Mouse (Mus musculus) ovary, adult 18-20 months (tissue): ENCODE measurements around the gene Cstad.

Source experiments
- DNase-seq: peaks from one replicate; pipeline ENCODE4 v3.0.0; 2022; ENCODE audit warnings: low spot score, mixed read lengths

Cstad gene

DNA sequence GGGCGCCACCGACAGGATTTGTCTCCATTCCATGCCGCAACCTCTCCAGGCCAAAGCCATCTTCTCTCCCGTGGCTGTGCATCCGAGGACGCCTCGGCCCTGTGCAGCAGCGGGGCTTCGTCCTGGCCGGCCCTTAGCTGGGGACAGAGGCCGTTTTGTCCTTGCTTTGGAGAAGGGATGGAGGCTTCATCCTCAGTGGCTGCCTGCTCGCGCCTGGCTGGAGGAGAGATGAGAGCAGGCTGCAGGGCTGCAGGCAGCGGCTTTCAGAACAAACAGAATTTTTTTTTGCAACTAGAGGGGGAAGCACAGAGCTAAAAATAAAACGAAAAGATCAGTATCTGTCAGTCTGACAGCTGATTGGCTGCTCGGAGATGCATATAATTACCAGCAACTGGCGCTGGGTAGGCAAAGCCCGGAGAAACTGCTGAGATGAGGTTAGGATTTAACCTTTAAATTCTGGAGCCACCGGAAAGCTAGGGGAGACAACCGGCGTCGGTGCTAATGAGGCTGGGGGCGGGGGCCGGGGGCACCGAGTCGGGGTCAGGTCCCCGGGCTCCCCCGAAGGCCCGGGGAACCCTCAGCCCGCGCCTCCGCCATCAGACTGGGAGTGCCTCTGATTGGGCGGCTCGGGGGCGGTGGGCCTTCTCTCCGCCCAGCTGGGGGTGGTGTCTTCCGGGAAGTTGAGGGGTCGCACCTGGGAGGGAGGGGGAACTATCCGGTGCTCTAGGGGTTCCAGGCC, at the start of gene Cstad:
Gene Cstad, plus strand, starts transcription at position 400 of the 739 bp plus-strand sequence.
- DNase-seq, result peak; percentile 53

DNA sequence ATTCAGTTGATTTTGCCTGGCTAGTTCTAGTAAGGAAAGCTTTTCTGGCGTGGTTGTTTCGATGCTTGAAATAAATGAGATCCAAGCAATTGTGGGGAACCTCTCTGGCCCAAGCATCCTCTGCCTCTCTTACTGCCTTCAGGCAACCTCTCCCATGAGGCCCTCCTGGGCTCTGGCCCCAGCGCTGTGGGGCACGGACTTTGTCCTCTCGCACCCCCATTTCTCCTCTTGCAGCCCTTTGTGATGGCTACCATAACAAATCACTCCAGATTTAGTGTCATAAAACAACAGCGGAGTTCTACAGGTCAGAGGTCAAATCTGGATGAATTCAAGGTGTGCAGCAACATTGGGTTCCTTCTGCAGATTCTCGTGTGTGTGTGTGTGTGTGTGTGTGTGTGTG, 49.1 kb upstream of the Cstad start:
- DNase-seq, result no peak

DNA sequence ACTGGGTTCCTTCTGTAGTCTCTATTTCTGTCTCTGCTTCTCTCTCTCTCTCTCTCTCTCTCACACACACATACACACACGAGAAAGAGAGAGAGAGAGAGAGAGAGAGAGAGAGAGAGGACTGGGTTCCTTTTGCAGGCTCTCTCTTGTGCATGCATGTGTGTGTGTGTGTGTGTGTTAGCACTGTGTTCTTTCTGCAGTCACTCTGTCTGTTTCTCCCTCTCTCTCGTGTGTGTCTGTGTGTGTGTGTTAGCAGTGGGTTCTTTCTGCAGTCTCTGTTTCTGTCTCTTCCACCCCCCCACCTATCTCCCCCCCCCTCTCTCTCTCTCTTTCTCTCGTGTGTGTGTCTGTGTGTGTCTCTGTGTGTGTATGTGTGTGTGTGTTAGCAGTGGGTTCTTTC, 48.6 kb upstream of the Cstad start:
- no peak for DNase-seq

DNA sequence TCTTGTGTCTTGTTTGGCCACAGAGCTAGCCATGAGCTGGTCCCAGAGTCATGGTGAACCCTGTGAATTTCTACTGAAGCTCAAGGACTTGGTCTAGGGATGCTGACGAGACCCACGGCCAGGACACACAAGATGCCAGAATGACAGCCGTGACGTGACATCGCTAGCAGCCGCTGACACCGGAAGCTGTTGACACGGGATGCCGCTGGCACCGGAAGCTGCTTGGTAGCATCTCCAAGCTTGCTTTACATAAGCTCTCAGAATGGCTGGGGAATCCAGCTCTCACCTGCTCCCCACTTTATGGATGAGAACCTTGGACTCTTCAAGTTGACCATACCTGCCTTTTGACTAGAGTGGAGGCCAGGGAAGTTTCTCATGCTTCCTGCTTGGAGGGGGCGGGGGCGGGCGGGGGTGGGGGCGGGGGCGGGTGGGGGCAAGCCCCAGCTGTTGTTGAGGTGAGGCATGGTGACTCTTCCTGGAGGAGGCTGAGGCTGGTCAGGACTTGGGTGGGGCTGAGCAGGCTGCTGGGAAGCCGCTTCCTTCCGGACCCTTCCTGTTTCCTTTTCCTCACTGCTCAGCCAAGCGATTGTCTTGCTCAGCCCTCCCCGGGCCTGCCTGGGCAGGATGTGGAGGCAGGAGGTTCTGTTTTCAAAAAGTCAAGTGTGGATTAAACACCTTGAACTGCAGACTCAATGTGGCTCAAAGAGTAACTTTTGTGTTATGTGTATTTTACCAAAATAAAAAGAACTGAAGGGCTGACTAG, 47.2 kb upstream of the Cstad start:
- no peak for DNase-seq

DNA sequence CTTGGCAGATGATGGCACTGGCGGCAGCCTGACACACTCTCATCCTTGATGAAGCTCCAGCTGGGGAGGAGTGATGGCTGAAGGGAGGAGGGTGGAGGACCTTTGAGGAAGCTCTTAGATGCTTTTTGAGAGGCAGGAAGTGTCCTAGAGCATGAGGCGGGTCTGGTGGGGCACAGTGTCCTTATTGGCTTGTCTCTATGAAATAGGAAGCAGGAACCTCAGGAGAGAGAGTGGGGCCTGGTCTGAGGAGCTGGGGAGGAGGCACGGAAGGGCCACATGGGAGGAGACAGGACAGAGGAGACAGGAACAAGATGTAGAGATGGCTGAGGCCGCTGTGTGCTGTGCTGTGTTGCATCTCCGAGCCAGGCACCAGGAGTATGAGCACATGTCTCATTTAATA, 43.3 kb upstream of the Cstad start:
- no peak for DNase-seq

DNA sequence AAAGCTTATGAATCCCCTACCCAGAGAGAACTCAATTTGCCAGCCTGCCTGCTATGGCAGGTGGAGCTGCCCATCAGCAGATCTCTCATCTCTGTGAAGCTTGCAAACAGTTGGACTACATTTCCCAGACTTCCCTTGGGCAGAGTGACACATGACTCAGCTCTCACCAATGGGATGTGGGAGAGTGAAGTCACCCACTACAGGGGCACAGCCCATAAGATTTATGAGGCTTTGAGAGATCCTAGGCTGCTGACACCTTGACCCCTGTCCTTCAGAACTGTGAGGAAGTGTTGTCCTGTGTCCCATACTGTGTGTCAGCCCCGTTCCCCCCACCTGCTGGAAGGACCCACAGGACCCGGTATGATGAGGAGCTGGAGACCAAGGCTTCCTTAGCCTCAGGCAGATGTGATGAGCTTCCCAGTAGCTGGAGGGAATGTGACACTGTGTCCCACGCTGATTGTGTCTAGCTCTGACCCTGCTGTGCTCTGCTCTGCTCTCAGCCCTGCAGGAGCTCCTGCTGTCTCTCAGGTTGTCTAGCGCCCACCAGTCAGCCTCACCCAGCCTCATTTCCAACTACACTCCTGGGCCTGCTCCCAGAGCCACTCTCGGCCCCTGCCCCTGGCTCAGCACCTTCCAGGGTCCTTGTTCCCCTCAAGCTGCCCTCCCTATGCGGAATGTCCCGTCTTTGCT, 40.8 kb upstream of the Cstad start:
- DNase-seq, result no peak

DNA sequence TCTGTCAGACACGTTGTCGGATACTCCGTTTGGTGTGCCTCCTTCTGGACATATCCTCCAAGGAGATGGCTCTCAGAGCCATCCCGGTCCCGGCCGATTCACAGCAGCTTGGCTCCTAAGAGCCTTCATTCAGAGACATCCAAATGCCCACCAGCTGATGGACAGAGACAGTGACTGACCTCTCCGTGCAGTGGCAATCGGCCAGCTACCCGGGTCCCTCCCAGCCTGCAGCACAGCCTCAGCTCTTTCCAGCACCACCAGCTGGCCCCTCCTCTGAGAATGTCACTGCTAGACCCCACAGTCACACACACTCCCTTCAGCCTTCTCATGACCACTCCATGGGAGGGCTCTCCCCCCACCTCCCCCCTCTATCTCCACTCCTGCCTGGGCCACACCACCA, 39.6 kb upstream of the Cstad start:
- no peak for DNase-seq

DNA sequence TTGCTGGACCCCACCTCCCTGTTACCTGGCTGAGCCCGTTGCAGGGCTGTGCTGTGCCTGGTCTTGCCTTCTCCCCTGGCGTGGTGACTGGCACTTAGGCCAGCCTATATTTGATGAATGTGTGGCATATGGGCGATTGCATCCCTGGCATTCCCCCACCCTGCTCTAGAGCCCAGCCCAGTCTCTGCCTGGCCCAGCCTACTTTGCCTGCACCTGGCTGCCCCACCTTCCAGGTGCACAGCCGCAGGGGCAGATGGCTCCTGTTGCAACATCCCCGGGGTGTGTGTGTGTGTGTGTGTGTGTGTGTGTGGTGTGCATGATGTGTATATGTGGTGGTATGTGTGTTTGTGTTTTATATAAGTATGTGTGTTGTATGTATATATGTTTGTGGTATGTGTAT, 38.3 kb upstream of the Cstad start:
- no peak for DNase-seq

DNA sequence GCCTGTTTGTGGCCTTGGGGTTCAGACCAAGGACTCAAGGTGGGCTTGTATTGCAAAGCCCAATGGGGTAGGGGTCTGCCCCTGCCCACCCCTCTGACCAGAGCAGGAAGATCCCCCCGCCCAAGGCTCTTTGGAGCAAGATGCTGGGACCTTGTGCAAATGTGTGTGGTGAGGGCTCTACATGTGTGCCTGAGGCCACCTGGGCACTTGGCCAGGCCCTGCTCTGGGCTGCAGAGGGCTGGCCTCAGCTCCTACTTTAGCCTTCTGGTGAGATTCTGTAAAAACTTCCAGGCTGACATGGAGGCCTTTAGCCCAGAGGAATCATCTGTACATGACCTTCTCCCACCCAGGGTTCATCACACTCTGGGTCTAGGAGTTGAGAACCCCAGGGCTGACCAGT, 35.3 kb upstream of the Cstad start:
- DNase-seq, result no peak

DNA sequence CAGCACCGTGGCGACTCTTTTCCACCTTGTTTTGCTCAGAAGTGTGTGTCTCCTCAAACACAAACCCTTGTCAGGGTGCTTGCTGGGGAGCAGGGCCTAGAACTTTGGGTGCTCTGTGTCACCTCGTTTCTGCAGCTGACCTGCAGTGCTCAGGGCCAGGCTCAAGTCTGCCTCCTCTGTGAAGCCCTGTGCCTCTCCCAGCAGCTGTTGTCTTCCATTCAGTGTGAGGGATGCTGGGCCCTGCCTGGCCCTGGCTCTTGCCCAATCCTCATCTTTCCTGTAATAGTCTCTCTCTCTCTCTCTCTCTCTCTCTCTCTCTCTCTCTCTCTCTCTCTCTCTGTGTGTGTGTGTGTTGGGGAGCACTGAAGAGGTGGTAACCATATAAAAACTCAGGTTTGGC, 32.3 kb upstream of the Cstad start:
- no peak for DNase-seq

DNA sequence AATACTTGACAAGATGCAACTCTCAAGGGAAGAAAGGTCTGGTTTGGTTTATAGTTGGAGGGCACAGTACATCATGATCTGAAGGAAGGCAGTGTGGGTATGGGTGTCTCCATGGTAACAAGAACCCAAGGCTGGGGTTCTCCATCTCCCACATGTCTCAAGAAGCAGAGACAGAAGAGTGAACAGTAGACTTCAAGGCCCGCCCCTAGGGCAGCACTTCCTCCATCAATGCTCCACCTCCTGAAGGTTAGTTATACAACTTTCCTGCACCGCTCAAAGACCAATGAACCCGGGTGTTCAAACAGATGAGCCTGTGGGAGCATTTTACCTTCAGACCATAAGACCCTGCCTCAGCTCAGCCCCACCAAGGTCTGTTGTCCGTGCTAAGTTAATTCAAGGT, 23.2 kb upstream of the Cstad start:
- no peak for DNase-seq

DNA sequence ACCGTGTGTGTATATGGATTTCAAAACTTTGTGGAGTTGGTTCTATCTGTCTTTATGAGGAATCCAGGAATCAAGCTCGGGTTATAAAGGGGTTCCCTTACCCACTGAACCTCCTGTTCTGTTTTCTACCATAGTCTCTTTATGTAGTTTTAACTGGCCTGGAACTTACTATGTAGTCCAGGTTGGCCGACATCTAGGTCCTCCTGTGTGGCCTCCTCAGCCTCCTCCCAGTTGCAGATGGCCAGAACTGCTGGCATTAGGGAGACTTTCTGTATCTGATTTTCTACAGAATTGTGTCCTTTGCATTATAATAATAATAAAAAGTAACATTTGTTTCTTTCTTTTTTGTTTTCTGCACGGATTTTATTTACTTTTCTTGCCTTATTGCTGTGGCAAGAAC, 21.3 kb upstream of the Cstad start:
- DNase-seq, result no peak

DNA sequence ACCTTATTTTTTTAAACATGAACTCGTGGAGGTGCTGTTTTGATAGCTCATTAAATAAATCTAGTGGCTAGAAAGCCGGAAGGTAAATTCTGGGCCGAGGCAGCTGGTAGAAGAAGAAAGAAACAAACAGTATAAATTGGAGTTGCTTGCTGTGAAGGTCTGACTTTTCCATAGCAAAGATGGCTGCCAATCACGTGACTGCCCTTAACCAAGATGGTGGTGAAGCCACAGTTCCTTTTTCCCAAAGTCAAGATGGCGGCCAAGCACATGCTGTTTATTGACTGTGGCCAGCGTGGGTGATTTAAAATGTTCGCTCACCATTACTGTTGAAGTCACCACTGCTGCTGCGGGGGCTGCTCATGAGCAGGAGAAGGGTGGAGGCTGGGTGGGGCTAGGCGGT, 17.8 kb upstream of the Cstad start:
- no peak for DNase-seq

DNA sequence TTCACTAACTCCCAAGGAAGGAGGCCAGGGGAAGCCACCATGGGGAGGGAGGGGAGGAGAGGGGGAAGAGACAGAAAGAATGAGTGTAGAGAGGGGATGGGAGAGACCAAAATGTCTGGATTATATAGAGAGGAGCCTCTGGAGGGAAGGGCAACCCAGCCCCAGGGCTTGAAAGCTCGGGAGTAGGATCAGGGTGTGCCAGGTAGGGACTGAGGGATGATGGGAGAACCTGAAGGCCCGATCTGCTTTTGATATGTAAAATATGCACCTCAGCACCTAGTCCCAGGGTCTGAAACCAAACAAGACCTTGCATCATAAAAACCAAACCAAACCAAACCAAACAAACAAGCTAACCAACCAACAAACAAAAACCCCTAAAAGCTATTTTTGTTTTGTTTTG, 16.8 kb upstream of the Cstad start:
- DNase-seq, result no peak

DNA sequence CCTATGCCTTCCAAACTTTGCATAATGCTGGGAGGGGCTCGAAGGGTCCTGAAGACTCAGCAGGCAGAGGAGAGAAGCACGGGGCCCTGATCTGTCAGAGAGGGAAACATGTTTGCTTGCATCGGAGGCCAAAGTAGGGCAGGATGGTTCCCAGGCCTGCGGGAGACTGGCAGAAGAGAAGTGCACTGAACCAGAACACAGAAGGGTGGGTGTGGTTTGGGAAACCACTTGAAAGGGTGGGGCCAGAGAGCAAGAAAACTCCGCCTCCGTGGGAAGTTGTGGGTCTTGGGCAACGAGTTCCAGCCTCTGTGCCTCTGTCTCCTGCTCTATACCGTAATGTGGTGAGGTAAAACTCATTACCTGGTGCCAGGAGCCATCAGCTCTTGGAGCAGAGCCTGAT, 7.7 kb upstream of the Cstad start:
- no peak for DNase-seq

DNA sequence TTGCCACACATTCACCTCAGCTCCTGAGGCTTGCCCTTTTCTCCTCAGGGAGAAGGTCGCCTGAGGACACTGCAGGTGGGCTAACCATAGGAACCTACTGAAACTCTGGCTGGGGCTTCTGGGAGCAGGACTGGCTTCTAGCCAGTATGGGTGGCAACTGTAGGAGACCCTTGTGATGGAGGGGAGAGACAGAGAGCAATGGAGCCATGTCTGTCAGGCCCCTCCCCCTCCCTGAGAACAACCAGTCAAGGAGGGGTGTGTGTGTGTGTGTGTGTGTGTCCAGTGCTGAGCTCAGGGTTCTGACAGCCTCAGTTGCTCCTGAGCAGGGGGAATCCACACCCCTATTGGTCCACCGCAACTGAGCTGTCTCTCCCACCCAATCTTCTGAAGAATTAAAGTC, 7.2 kb upstream of the Cstad start:
- no peak for DNase-seq

DNA sequence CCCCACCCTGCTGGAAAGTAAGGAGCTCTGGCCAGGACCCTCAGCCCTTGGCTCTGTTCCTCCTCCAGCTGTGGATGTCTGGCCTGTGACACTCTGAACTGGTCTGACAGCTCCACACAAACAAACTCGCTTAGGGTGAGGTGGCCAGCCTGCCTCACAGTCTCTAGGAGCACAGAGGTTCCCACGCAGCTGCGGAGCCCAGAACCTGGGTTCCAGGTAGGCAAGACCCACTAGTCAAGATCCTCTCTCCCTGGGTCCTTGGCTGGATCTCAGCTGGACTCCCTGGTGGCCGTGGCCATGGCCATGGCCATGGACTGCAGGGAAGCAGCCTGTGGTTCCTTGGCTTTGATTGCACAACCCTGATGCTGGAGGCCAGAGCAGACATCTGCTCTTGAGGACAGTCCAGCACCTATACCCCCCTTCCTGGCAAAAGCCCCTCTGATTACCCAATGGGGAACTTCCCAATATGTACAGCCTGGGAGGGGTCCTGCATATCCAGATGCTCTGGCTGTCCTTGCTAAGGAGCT, 5.8 kb upstream of the Cstad start:
- DNase-seq, result peak; percentile 54

DNA sequence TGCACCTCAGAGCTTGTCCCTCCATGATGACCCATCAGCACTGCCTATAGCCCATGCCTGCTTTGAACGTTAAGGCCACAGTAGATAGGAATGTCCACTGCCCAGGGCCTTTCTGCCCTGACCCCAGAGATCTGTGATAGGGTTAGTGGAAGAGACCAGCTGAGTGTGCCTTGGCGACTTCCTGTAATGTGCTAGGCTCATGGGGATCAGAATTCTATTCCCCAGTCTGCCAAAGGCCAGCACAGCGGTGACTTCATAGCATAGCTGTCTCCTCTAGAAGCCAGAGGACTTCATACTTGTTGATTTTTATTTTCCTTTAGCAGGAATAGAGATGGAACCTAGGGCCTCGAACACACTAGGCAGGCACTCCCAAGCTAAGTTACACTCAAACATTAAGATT, 5.1 kb upstream of the Cstad start:
- DNase-seq, result no peak

DNA sequence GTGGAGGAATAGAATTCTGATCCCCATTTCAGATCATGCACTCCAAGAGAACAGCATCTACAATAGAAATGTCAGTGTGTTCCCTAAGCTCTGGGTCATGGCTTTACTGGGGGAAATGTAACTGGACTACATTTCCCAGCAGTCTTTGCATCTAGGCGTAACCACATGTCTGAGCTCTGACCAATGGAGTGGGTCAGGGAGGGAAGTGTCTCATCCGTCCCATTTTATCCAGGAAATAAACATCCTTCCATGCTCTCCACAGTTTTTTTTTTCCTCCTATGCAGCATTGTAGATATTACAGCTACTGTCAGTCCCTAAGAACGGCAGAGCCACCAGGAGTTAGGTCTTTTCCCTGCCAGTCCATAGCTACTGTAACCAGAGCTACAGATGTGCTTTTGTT, 3.9 kb upstream of the Cstad start:
- peak; percentile 64 for DNase-seq

DNA sequence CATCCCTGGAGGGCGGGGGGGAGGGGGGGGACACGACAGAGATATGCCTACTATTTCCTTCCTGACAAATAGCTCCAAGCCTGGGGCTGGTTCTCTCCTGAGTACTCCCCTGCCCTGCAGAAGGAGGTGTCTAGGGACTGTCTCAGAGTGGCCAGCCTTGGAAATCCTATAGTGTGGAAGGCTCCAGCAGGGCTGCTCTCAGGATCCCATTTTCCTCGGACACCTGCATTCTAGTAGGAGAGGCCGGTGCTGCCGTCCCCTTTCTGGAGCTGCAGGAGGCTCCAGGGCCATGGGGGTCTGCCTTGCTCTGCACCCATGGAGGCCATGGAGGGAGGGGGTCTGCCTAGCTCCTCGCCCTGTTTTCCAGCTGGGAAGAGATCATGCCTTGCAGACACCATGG, 2.4 kb upstream of the Cstad start:
- no peak for DNase-seq

DNA sequence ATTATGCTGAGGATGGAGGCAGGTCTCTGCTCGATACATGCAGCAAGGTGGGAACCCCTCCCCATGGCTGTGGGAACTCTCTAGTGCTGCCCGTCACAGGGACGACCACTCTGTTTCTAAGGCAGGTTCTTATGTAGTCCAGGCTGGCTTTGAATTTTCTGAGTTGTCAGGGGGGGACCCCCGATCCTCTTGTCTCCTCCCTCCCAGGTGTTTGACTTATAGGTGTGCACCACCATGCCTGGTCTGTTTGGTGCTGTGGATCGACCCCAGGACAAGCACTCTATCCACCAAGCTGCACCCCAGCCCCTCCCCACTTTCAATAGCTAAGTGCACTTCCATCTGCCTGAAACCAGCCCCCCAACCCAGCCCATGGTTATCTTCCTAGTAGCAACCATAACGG, 1.9 kb upstream of the Cstad start:
- no peak for DNase-seq

DNA sequence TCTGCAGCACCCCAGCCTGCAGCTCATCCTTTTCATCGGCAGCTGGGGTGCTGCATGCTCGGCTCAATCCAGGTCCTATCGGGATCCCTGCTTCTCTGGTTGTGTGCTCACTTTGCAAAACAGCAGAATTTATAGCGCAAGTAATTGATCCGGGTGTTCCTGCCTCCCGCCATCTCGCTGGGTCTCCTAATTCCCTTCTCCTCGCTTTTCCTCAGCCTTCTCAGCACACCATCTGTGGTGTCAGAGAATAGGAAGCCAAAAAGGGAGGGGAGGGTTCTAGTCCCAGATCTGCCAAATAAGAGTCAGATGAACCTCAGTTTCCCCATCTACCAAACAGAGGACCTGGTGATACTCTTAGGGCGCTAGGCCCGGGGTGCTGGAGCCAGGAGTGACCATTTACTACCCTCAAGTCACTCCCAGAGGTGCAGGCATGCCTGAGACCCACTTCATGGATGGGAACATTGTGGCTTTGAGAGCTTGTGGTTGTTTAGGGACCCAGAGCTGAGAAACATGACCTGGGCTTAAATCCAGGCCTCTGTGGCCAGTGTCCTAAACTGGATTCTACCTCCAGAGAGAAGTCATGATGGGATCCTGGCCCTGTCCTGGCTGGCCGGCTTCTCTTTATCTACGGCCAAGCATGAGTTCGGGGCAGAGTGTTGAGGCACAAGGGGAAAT, 1.1 kb upstream of the Cstad start:
- DNase-seq, result no peak
